Mouse (Mus musculus) spleen, adult 2 months (tissue): Measurements from ENCODE around the gene Ccdc65.

Source experiments
- CTCF ChIP-seq: fragments of 200-500 bp; IDR thresholded peaks from 2 replicates; pipeline ENCODE4 v1.5.1; 2011; ENCODE audit warnings: mild to moderate bottlenecking, inconsistent platforms; ENCODE audit not compliant: insufficient read depth, insufficient read length, insufficient replicate concordance; ENCODE audit errors: extremely low read depth
- POLR2A ChIP-seq: fragments of 200-500 bp; IDR thresholded peaks from 2 replicates; pipeline ENCODE4 v1.6.1; 2011; ENCODE audit warnings: low read depth, low read length, inconsistent platforms

DNA sequence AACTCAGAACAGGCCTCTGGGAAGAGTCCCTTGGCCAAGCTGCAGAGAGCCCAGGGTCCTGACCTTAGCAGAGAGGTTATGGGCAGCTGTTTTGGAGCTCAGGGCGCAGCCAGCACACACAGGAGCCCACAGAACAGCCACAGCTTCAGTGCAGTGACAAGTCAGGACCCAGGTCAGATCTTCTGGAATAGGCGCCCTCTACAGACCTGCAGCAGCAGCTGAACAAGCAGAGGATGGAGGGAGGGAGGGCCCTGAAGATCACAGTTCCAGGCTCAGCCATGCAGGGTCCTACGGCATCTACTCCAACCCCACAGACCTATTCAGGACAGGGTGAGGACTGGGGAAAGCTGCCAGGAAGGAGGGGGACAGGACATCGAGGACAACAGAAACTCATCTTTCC lies 30.8 kb downstream of the Ccdc65 start:
- TF ChIP-seq POLR2A (no peak), CTCF (peak; percentile 3; the same call in 1 of the 2 replicates)
